Mouse (Mus musculus): ENCODE measurements around the gene Pdss1. TPM values are rescaled to one million over a fixed set of nuclear protein-coding genes. Genes with fewer than 3 reads are reported as not detected.

The Pdss1 gene
- polyA plus RNA-seq, 1 experiment from 2014 or later = 6.1 TPM

GRCm38 (mm10) chr2:22954278-22954677 is 59.0 kb downstream of the Pdss1 start:
- Histone ChIP-seq H3K4me2 (replicated peaks; ENCODE audit: low read depth, low read length) (no peak overlapping the region), H3K9me3 (ENCODE audit: low read length) (no peaks in the 10 kb centered on the region), H3K36me3 (ENCODE audit: insufficient read depth, low read length) (no peaks in the 10 kb centered on the region), H3K9ac (replicated peaks; ENCODE audit: low read depth) (no peak overlapping the region), H3K27ac (ENCODE audit: low read length) (no peak overlapping the region), H3K27me3 (replicated peaks; ENCODE audit: insufficient read depth, low read length) (no peaks in the 10 kb centered on the region), H3K4me1 (ENCODE audit: insufficient read depth, low read depth, low read length) (no peaks in the 10 kb centered on the region), H3K4me3 (ENCODE audit: low read depth, low read length) (no peak overlapping the region)
- WGBS = 91% methylated on average over 4 of the region's 4 CpGs
- DNase-seq (ENCODE audit: low spot score) (no peak), ATAC-seq (no peak)
- TF ChIP-seq CTCF (IDR thresholded peaks at IDR 0.05) = no peak
- TF ChIP-seq EP300 (IDR thresholded peaks at IDR 0.05) = no peak

GRCm38 (mm10) chr2:22955914-22956313 is 60.6 kb downstream of the Pdss1 start:
- TF ChIP-seq CTCF (IDR thresholded peaks at IDR 0.05) = no peak
- TF ChIP-seq EP300 (IDR thresholded peaks at IDR 0.05) = no peak
- no peak for ATAC-seq
- H3K4me1 ChIP-seq (ENCODE audit: insufficient read depth, low read depth, low read length) = no peaks in the 10 kb centered on the region

GRCm38 (mm10) chr2:22957415-22957814 is 62.1 kb downstream of the Pdss1 start:
- H3K27me3 ChIP-seq (replicated peaks; ENCODE audit: insufficient read depth, low read length) = no peaks in the 10 kb centered on the region
- DNase-seq (ENCODE audit: low spot score) (peak; percentile 41), ATAC-seq (peak; percentile 83)
- no peak overlapping the region for H3K27ac ChIP-seq (ENCODE audit: low read length)
- no peak overlapping the region for H3K9ac ChIP-seq (replicated peaks; ENCODE audit: low read depth)
- H3K4me2 ChIP-seq (replicated peaks; ENCODE audit: low read depth, low read length) = no peak overlapping the region
- H3K4me1 ChIP-seq (ENCODE audit: insufficient read depth, low read depth, low read length) = no peaks in the 10 kb centered on the region
- no peak overlapping the region for H3K4me3 ChIP-seq (ENCODE audit: low read depth, low read length)
- TF ChIP-seq EP300 (IDR thresholded peaks at IDR 0.05) (peak; percentile 96), CTCF (IDR thresholded peaks at IDR 0.05) (no peak)
- 79% methylated on average over 1 of the region's 1 CpGs for WGBS
- no peaks in the 10 kb centered on the region for H3K9me3 ChIP-seq (ENCODE audit: low read length)
- no peaks in the 10 kb centered on the region for H3K36me3 ChIP-seq (ENCODE audit: insufficient read depth, low read length)

More at GRCm38 (mm10) chr2:22955914-22956313, 60.6 kb downstream of the Pdss1 start:
- Histone ChIP-seq H3K9ac (replicated peaks; ENCODE audit: low read depth) (no peak overlapping the region), H3K36me3 (ENCODE audit: insufficient read depth, low read length) (no peaks in the 10 kb centered on the region), H3K4me3 (ENCODE audit: low read depth, low read length) (no peak overlapping the region), H3K9me3 (ENCODE audit: low read length) (no peaks in the 10 kb centered on the region), H3K27ac (ENCODE audit: low read length) (no peak overlapping the region), H3K27me3 (replicated peaks; ENCODE audit: insufficient read depth, low read length) (no peaks in the 10 kb centered on the region), H3K4me2 (replicated peaks; ENCODE audit: low read depth, low read length) (no peak overlapping the region)
- 76% methylated on average over 5 of the region's 5 CpGs for WGBS
- DNase-seq (ENCODE audit: low spot score) = no peak

GRCm38 (mm10) chr2:22961681-22962080 is 66.4 kb downstream of the Pdss1 start:
- H3K27me3 ChIP-seq (replicated peaks; ENCODE audit: insufficient read depth, low read length) = no peaks in the 10 kb centered on the region
- no peaks in the 10 kb centered on the region for H3K9me3 ChIP-seq (ENCODE audit: low read length)
- H3K9ac ChIP-seq (replicated peaks; ENCODE audit: low read depth) = no peak overlapping the region
- no peak overlapping the region for H3K4me3 ChIP-seq (ENCODE audit: low read depth, low read length)
- ATAC-seq (no peak), DNase-seq (ENCODE audit: low spot score) (no peak)
- 96% methylated on average over 2 of the region's 2 CpGs for WGBS
- no peaks in the 10 kb centered on the region for H3K36me3 ChIP-seq (ENCODE audit: insufficient read depth, low read length)
- H3K4me2 ChIP-seq (replicated peaks; ENCODE audit: low read depth, low read length) = no peak overlapping the region
- TF ChIP-seq CTCF (IDR thresholded peaks at IDR 0.05) (peak; percentile 34), EP300 (IDR thresholded peaks at IDR 0.05) (no peak)
- H3K27ac ChIP-seq (ENCODE audit: low read length) = no peak overlapping the region
- H3K4me1 ChIP-seq (ENCODE audit: insufficient read depth, low read depth, low read length) = no peaks in the 10 kb centered on the region

GRCm38 (mm10) chr2:22962242-22962641 is 66.9 kb downstream of the Pdss1 start:
- no peak overlapping the region for H3K27ac ChIP-seq (ENCODE audit: low read length)
- 94% methylated on average over 8 of the region's 8 CpGs for WGBS
- no peaks in the 10 kb centered on the region for H3K27me3 ChIP-seq (replicated peaks; ENCODE audit: insufficient read depth, low read length)
- DNase-seq (ENCODE audit: low spot score) (no peak), ATAC-seq (no peak)
- no peak overlapping the region for H3K4me3 ChIP-seq (ENCODE audit: low read depth, low read length)
- H3K9ac ChIP-seq (replicated peaks; ENCODE audit: low read depth) = no peak overlapping the region
- no peaks in the 10 kb centered on the region for H3K9me3 ChIP-seq (ENCODE audit: low read length)
- no peaks in the 10 kb centered on the region for H3K36me3 ChIP-seq (ENCODE audit: insufficient read depth, low read length)
- no peaks in the 10 kb centered on the region for H3K4me1 ChIP-seq (ENCODE audit: insufficient read depth, low read depth, low read length)
- H3K4me2 ChIP-seq (replicated peaks; ENCODE audit: low read depth, low read length) = no peak overlapping the region
- TF ChIP-seq CTCF (IDR thresholded peaks at IDR 0.05) (no peak), EP300 (IDR thresholded peaks at IDR 0.05) (no peak)

GRCm38 (mm10) chr2:22962970-22963369 is 67.6 kb downstream of the Pdss1 start:
- no peaks in the 10 kb centered on the region for H3K9me3 ChIP-seq (ENCODE audit: low read length)
- H3K27me3 ChIP-seq (replicated peaks; ENCODE audit: insufficient read depth, low read length) = no peaks in the 10 kb centered on the region
- no peak for TF ChIP-seq EP300 (IDR thresholded peaks at IDR 0.05)
- TF ChIP-seq CTCF (IDR thresholded peaks at IDR 0.05) = no peak
- H3K4me3 ChIP-seq (ENCODE audit: low read depth, low read length) = no peak overlapping the region
- no peak overlapping the region for H3K9ac ChIP-seq (replicated peaks; ENCODE audit: low read depth)
- no peaks in the 10 kb centered on the region for H3K36me3 ChIP-seq (ENCODE audit: insufficient read depth, low read length)
- DNase-seq (ENCODE audit: low spot score) (no peak), ATAC-seq (no peak)
- whole genome bisulfite sequencing = 67% methylated on average over 3 of the region's 3 CpGs
- no peak overlapping the region for H3K4me2 ChIP-seq (replicated peaks; ENCODE audit: low read depth, low read length)
- H3K27ac ChIP-seq (ENCODE audit: low read length) = no peak overlapping the region
- H3K4me1 ChIP-seq (ENCODE audit: insufficient read depth, low read depth, low read length) = no peaks in the 10 kb centered on the region

- ATAC-seq = no peak
- Histone ChIP-seq H3K9ac (replicated peaks; ENCODE audit: low read depth) (no peak overlapping the region), H3K4me3 (ENCODE audit: low read depth, low read length) (no peak overlapping the region), H3K4me1 (ENCODE audit: insufficient read depth, low read depth, low read length) (no peaks in the 10 kb centered on the region), H3K27me3 (replicated peaks; ENCODE audit: insufficient read depth, low read length) (no peaks in the 10 kb centered on the region), H3K4me2 (replicated peaks; ENCODE audit: low read depth, low read length) (no peak overlapping the region), H3K36me3 (ENCODE audit: insufficient read depth, low read length) (no peaks in the 10 kb centered on the region; the same call in 1 of the 2 replicates), H3K27ac (ENCODE audit: low read length) (no peak overlapping the region), H3K9me3 (ENCODE audit: low read length) (no peaks in the 10 kb centered on the region)
- DNase-seq (ENCODE audit: low spot score) = no peak
- WGBS = 75% methylated on average over 3 of the region's 3 CpGs
- TF ChIP-seq EP300 (IDR thresholded peaks at IDR 0.05) (no peak), CTCF (IDR thresholded peaks at IDR 0.05) (no peak)
Measured at GRCm38 (mm10) chr2:22977387-22977973, 82.2 kb downstream of the Pdss1 start.
